Mouse (Mus musculus) CD4-positive, CD25-positive, alpha-beta regulatory T cell, adult 4 months (primary cell): ENCODE measurements around the gene Frmd4a. TPM values are rescaled to one million over a fixed set of nuclear protein-coding genes. Genes with fewer than 3 reads are reported as not detected.
"Not testable (repeated sequence)": the region's sequence is repeated elsewhere in the genome, so short reads cannot be mapped to it uniquely, and the experiment has no call there.

ENCODE experiments used
- ATAC-seq: one replicate; pipeline ENCODE4 v1.8.0; 2017
- polyA plus RNA-seq, 2 experiments: library from polyadenylated mRNA; unstranded; fragments of 100-300 nt; shearing (Covaris generic); gene quantifications; one replicate each; pipeline ENCODE4 v1.2.1; 2017

Gene Frmd4a
- polyA plus RNA-seq, 2 experiments from 2014 or later = 1.2 TPM

- no peak for ATAC-seq
These were observed 517.8 kb downstream of the Frmd4a start for GRCm38 (mm10) chr2:4535187-4535864.

GRCm38 (mm10) chr2:4541330-4541729, 523.8 kb downstream of the Frmd4a start:
- no peak for ATAC-seq

DNA sequence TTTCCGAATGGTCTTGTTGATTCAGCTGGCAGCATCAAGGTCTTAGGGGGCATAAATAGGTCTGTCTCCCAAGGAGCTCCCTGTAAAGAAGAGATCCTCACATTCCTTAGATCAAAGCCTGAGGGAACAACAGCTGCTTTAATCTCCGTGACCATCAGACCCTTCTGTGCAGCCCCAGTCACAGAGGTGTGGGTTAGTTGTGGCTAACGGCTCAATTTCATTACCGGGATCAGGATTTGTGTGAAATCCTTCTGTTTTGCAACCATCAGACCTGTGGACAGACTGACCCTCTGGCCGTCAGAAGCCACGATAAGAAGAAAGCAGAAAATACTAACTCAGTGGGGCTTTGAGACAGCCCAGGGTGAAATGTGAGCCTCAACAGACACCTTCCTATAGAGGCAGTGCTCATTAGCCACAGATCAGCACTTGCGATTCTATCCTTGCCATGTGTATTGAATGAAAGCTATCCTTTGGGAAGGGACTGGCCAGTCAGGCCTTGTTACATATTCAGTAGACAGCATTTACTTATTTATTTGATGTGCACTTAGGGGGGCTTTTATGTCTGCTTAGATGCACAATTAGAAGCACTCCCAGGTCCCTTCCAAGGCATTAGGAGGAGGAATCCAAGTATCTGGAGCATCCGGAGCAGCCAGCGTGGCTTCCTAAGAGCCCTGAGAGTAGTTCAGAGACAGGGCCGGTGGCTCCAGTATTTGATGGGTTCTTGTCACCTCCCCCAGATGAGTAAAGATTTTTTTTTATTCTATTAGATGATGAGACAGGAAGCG, 524.5 kb downstream of the Frmd4a start:
- ATAC-seq = no peak

DNA sequence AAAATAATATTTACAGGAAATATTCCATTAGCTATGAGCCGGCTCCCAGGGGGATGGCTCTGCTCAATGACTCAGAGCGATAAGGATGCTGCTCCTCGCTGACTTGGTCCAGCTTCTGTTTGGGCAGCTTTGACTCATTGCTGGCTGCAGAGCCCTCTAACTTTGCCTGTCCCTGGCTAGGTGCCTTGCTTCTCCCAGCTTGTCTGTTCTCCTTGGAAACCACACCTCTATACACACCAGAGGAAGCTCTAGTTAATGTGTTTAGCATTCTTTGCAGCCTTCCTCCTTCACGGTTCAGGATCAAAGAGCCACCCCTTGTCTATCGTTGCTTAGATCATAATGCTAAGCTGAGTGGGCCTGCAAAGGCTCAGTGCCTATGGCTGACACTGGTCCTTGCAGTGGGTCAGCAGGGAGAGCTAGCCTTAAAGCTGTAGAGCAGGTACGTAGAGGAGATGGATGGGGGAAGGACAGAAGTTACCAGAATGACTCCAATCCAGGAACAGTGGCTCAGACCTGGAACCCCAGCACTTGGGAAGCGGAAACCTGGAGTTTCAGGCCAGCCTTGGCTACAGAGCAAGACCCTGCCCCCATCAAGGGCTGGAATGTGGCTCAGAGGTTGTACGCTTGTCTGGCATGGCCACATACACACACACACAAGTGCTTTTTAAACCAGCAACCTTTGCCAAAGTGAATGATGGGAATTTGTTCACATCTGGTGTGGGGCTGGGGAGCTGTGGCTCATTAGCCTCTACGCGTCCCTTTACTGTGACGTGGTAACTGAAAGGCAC, 525.3 kb downstream of the Frmd4a start:
- ATAC-seq = no peak

GRCm38 (mm10) chr2:4543417-4543775, 525.9 kb downstream of the Frmd4a start:
- ATAC-seq = no peak

DNA sequence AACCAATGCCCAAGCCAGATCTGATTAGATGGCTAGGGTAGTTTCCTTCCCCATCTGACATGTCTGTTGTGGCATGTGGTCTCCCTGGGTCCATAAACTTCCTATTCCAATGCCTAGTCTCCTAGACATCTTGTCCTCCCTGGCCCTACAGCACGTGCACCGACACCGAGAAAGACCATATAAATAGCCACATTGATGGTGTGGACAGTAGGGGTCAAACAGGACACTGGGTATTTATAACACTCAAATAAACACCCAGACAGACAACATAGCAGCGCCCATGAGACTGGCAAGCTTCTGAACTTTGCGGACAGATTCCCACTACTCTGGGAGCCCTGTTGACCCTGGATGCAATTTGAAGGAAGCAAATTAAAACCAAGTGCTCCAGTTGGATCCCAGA, 526.8 kb downstream of the Frmd4a start:
- ATAC-seq = no peak

- ATAC-seq = no peak
These were observed 527.7 kb downstream of the Frmd4a start for GRCm38 (mm10) chr2:4545261-4545660.

- no peak for ATAC-seq
These were observed 529.6 kb downstream of the Frmd4a start for GRCm38 (mm10) chr2:4547003-4547662.

- ATAC-seq = no peak
These were observed 531.8 kb downstream of the Frmd4a start for GRCm38 (mm10) chr2:4549271-4549670.

DNA sequence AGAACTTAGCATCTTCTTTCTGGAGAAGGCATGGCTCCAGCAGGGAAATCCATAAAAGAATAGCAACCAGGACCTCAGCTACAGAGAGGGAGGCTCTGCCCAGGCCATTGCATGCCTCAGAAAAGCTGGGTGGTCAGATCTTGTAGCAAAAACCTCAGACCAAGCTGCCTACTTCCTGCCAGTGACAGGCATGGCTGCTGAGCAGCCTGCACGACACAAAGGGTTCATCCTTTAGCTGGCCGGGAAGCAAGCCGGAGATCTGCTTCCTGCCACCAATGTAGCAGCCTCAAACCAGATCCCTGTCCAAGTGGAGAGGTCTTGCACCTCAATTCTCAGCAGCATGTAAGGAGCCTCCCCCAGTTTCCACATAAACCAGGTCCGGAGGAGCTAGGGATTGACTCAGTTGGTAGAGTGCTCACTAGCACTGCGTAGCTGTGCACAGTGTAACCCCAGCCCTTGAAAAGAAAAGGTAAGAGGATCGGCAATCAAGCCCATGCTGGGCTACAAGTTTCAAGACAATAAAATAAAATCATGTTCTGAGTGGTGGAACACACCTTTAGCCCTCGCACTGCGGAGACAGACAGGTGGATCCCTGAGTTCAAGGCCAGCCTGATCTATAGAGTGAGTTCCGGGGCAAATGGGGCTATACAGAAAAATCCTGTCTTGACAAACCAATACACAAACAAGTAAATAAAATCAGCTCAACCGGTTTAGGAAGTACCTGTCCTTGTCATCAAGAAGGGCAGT, 532.7 kb downstream of the Frmd4a start:
- no peak for ATAC-seq

GRCm38 (mm10) chr2:4551438-4551837, 533.9 kb downstream of the Frmd4a start:
- ATAC-seq = no peak

GRCm38 (mm10) chr2:4551866-4552265, 534.3 kb downstream of the Frmd4a start:
- no peak for ATAC-seq

- no peak for ATAC-seq
These were observed 535.0 kb downstream of the Frmd4a start for GRCm38 (mm10) chr2:4552486-4552885.

GRCm38 (mm10) chr2:4555221-4555631, 537.7 kb downstream of the Frmd4a start:
- no peak for ATAC-seq

DNA sequence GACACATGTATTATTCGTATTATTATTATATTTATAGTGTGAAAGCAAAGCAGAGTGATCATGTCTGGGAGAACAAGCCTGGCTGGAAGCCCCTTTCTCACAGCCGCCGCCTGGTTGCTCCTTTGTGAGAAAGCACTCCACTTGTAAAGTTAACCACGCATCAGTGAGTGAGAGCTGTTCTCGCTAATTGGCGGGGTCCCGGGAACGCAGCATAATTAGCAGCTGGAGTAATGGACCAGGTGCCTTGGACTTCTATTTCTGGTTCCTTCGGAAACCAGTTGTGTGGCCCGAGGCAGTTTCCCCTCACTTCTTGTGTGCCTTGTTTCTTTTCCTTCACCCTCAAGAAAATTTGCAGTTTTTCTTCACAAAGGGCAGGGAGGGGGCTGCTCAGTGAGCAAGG, 538.7 kb downstream of the Frmd4a start:
- no peak for ATAC-seq

GRCm38 (mm10) chr2:4557028-4557427, 539.5 kb downstream of the Frmd4a start:
- ATAC-seq = no peak

GRCm38 (mm10) chr2:4557466-4557865, 539.9 kb downstream of the Frmd4a start:
- ATAC-seq = no peak

- no peak for ATAC-seq
These were observed 541.2 kb downstream of the Frmd4a start for GRCm38 (mm10) chr2:4558651-4559203.

DNA sequence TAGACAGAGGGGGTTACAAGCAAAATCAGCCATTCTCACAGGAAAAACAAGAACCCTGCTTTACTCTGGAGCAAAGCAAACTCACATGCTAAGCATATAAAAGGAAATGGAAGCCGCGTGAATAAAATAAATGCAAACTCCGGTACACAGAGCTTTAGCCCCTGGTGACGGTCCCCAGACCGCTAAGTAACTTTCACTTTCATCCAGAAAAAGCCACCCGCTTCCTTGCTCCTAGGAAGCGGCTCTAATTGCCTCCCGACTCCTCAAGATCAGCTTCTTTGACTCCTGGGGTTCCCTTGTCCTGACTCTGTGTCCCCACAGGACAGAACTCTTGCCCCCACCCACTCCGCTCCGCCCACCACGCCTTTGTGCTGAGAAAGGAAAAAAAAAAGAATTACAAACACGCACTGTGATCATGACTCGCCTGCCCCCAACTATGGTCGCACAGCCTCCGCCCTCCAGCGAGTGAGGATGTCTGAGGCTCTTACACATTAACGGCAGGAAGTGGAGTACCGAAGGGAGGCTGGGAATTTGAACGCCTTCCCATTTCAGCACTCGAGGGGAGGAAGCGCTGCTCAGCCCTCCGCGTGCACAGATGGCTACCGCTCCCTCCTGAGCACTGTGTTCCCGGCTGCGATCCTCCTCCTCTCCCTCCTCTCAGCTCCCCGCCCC, 541.8 kb downstream of the Frmd4a start:
- peak; percentile 78 for ATAC-seq

- peak; percentile 46 for ATAC-seq
These were observed 542.3 kb downstream of the Frmd4a start for GRCm38 (mm10) chr2:4559883-4560247.

DNA sequence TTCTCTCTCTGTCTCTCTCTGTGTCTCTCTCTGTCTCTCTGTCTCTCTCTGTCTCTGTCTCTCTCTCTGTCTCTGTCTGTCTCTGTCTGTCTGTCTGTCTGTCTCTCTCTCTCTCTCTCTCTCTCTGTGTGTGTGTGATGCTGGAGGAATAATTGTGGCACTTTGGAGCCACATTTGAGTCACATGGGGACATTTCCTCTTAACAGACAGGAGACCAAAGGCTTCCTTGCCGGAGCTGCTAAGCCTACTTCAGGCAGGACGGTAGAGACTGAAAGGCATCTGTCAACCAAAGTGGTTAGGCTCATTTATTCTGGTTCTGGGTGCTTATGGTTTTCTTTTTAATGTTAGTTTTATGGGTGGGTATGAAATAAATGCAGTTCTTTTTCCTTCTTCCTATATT, 543.0 kb downstream of the Frmd4a start:
- not testable (repeated sequence) for ATAC-seq
